Mouse (Mus musculus): ENCODE results near the gene Pomt1. TPM values are rescaled to one million over a fixed set of nuclear protein-coding genes. Genes with fewer than 3 reads are reported as not detected.
"Not testable (repeated sequence)": the region's sequence is repeated elsewhere in the genome, so short reads cannot be mapped to it uniquely, and the experiment has no call there.

Pomt1 gene
- polyA plus RNA-seq, 1 experiment from 2014 or later = 25.1 TPM

DNA sequence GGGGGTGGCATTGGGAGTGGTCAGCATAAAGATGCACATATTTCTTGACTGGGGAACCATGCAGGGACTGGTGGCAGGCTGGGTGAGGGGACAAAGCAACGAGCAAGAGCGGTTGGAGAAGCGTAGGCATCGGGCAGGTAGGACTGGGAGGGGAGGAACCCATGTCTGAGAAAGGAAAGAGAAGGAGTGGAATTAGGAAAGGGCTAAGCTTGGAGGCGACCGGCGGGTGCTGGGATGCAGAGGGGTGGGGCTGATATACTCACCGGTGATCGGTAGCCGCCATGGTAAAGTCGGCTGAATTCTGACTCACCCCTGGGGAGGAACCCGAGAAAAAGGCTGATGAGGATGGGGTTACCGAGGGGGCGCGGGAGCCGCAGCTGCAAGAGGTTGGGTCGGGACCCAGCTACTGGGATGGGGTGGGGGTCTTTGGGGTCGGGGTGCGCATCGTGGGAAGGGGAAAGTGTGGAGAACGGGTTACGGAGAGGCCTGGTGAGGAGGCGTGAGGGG is 51.0 kb downstream of the Pomt1 start, which contains the start of gene Golga2:
TSS of gene Golga2 (plus strand) at position 51 of the 507 bp plus-strand sequence.
- Histone ChIP-seq H3K4me2 (replicated peaks) (peak within 1 kb of the TSS; percentile 80), H3K27ac (replicated peaks) (peak within 1 kb of the TSS; percentile 78), H3K4me1 (peaks cover 31% of the 10 kb centered on the region), H3K9me3 (replicated peaks) (no peaks in the 10 kb centered on the region), H3K36me3 (peaks cover 39% of the 10 kb centered on the region), H3K9ac (peak within 1 kb of the TSS; percentile 87), H3K27me3 (no peaks in the 10 kb centered on the region), H3K4me3 (replicated peaks) (peak within 1 kb of the TSS; percentile 82)
- WGBS = under 1% methylated on average over 21 of the region's 23 CpGs
- no peak; the same call in 1 of the 2 replicates for ATAC-seq (ENCODE audit: insufficient number of reproducible peaks, low FRiP score, low TSS enrichment, low read depth)

DNA sequence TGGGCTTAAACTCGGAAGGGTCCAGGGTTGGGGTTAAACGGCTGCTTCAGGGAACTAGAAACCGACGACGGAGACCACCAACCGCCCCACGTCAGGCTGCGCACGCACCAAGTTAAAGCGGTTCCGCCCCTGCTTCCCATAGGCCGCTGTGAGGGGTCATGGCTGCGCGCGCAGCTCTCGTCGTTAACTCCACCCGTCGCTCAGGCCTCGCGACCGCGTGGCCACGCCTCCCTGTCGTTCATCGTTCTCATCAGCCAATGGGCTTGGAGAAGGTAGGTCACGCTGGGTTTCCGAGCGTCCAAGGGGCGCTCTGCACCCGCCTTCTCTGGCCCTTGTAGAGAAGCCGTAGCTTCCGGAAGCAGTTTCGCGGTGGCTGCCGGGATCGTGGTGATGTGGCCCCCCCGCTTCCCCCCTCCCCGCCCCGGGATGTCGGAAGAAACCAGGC is 51.6 kb downstream of the Pomt1 start, which contains the start of gene Swi5:
TSS of gene Swi5 (minus strand) at position 153 of the 445 bp plus-strand sequence.
- peaks cover 31% of the 10 kb centered on the region for H3K4me1 ChIP-seq
- H3K9ac ChIP-seq = peak within 1 kb of the TSS; percentile 87
- H3K27me3 ChIP-seq = no peaks in the 10 kb centered on the region
- H3K36me3 ChIP-seq = peaks cover 39% of the 10 kb centered on the region; the same call in 1 of the 2 replicates
- peak within 1 kb of the TSS; percentile 78 for H3K27ac ChIP-seq (replicated peaks)
- ATAC-seq (ENCODE audit: insufficient number of reproducible peaks, low FRiP score, low TSS enrichment, low read depth) = peak; percentile 99
- peak within 1 kb of the TSS; percentile 80 for H3K4me2 ChIP-seq (replicated peaks)
- no peaks in the 10 kb centered on the region for H3K9me3 ChIP-seq (replicated peaks)
- under 1% methylated on average over 40 of the region's 41 CpGs for WGBS
- peak within 1 kb of the TSS; percentile 82 for H3K4me3 ChIP-seq (replicated peaks)

DNA sequence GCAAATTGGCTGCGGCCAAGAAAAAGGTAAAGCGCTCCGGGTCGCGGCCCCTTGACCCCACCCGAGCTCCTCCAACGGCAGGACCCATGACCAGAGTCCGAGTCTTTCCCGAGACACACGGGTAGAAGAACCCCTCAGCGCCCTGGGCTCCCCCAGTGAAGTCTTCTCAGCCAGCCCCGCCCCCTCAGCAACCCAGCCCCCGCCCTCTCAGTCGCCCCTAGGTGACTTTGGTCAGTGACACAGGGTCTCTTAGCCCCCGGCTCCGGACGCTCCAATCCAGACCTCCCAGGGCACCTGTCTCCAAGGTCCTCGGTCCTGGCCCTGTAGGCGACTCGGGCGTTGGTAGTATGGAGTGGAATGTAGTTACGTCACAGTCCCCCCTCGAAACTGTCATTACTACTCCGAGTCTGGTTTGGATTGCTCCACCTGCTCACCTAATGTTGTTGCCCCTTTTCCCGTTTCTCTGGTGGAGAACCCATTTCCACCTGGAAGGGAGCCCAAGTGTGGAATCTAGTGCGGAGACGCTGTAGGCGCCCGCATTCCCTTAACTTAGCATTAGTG is 52.1 kb downstream of the Pomt1 start:
- H3K4me3 ChIP-seq (replicated peaks) = peak overlapping the region; percentile 82
- no peaks in the 10 kb centered on the region for H3K27me3 ChIP-seq
- peak overlapping the region; percentile 68 for H3K9ac ChIP-seq
- H3K4me1 ChIP-seq = peaks cover 31% of the 10 kb centered on the region
- H3K36me3 ChIP-seq = peaks cover 39% of the 10 kb centered on the region
- peak overlapping the region; percentile 78 for H3K27ac ChIP-seq (replicated peaks)
- peak overlapping the region; percentile 80 for H3K4me2 ChIP-seq (replicated peaks)
- ATAC-seq (ENCODE audit: insufficient number of reproducible peaks, low FRiP score, low TSS enrichment, low read depth) = peak; percentile 18
- no peaks in the 10 kb centered on the region for H3K9me3 ChIP-seq (replicated peaks)
- under 1% methylated on average over 27 of the region's 29 CpGs for WGBS

DNA sequence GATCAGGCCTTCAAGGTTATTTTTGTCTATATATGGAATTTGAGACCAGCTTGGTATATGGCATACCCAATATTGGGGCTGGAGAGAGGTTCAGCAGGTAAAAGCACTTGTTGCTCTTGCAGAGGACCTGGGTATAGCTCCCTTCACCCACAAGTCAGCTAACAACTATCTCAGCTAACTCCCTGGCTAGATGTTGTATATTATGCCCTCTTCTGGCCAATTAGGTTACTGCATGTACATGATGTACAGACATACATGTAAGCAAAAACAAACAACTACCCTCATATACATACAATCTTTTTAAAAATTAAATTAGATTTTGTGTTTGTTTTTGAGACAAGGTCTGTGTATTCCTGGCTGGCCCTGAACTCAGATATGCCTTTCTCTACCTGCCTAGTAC is 53.2 kb downstream of the Pomt1 start:
- Histone ChIP-seq H3K4me2 (replicated peaks) (peak overlapping the region; percentile 80), H3K36me3 (peaks cover 34% of the 10 kb centered on the region), H3K4me3 (replicated peaks) (peak overlapping the region; percentile 82), H3K9me3 (replicated peaks) (no peaks in the 10 kb centered on the region), H3K27me3 (no peaks in the 10 kb centered on the region), H3K4me1 (peaks cover 31% of the 10 kb centered on the region), H3K27ac (replicated peaks) (no peak overlapping the region), H3K9ac (no peak overlapping the region)
- ATAC-seq (ENCODE audit: insufficient number of reproducible peaks, low FRiP score, low TSS enrichment, low read depth) = no peak

DNA sequence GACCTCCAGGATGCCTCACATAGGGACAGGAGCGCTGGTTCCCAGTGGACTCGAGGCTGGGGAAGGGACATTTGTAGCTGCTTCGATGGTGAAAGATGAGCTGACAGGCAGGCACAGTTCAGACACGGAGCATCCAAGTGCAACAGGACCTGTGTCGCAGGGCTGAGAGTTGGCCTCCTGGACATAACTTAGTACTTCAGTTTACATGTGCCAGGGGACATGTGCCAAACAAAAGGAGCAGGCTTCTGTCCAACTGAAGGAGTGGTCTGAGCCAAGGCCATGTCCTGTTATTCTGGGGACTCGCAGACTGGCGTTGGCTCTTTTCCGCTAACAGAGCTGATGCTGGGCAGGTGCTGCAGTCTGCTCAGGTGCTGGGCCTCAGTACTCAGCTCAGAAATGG is 58.0 kb downstream of the Pomt1 start:
- WGBS = 82% methylated on average over 8 of the region's 8 CpGs
- ATAC-seq (ENCODE audit: insufficient number of reproducible peaks, low FRiP score, low TSS enrichment, low read depth) = no peak
- H3K4me2 ChIP-seq (replicated peaks) = no peak overlapping the region
- no peak overlapping the region for H3K4me3 ChIP-seq (replicated peaks)
- H3K4me1 ChIP-seq = peaks cover 16% of the 10 kb centered on the region
- no peak overlapping the region for H3K27ac ChIP-seq (replicated peaks)
- no peaks in the 10 kb centered on the region for H3K9me3 ChIP-seq (replicated peaks)
- H3K27me3 ChIP-seq = no peaks in the 10 kb centered on the region
- peaks cover 58% of the 10 kb centered on the region for H3K36me3 ChIP-seq
- H3K9ac ChIP-seq = no peak overlapping the region

DNA sequence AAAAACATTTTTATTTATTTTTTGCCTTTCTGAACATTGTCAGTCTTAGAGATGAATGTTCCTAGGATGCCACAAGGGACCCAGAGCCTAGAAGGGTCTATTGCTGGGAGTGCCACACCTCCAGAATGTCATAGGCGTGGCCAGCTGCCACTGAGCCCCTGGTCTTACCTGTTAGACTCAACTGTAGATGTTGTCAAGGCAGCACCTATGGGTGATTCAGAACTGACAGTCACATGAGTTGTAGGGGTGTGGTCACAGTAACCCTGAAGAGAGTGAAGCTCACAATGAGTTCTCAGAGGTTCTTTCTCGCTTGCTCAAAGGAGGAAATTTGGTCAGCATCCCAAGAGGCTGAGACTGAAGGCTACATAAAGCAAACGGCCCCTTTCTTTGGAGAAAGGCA is 58.9 kb downstream of the Pomt1 start:
- Histone ChIP-seq H3K36me3 (peaks cover 68% of the 10 kb centered on the region), H3K27me3 (no peaks in the 10 kb centered on the region), H3K4me1 (peaks cover 11% of the 10 kb centered on the region), H3K27ac (replicated peaks) (0 out of 2 replicates have a peak overlapping the region, but pooled peaks have one; percentile 48), H3K4me3 (replicated peaks) (no peak overlapping the region), H3K9me3 (replicated peaks) (no peaks in the 10 kb centered on the region), H3K4me2 (replicated peaks) (no peak overlapping the region), H3K9ac (no peak overlapping the region)
- WGBS = 70% methylated on average over 3 of the region's 3 CpGs
- ATAC-seq (ENCODE audit: insufficient number of reproducible peaks, low FRiP score, low TSS enrichment, low read depth) = no peak

DNA sequence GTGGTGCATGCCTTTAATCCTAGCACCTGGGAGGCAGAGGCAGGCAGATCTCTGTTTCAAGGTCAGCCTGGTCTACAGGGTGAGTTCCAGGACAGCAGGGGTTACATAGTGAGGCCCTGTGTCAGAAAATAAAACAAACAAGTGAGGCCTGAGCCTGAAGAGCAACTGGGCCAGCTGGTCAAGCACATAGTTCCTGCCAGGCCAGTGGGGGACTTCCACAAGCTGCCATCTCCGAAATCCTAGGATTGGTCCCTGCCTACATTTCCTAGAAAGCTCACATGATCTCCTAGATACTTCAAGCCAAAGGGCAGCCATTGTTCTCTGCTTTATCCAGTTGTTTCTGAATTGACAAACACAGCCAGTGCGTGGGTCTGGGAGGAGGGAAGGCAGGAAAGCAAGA is 59.5 kb downstream of the Pomt1 start:
- not testable (repeated sequence) for ATAC-seq (ENCODE audit: insufficient number of reproducible peaks, low FRiP score, low TSS enrichment, low read depth); H3K4me1 ChIP-seq; H3K4me3 ChIP-seq (replicated peaks); H3K27me3 ChIP-seq; H3K9me3 ChIP-seq (replicated peaks); H3K9ac ChIP-seq; H3K4me2 ChIP-seq (replicated peaks)
- Histone ChIP-seq H3K36me3 (peaks cover 72% of the 10 kb centered on the region), H3K27ac (replicated peaks) (peak overlapping the region; percentile 48; the same call in 1 of the 2 replicates)
- 95% methylated on average over 2 of the region's 2 CpGs for WGBS

DNA sequence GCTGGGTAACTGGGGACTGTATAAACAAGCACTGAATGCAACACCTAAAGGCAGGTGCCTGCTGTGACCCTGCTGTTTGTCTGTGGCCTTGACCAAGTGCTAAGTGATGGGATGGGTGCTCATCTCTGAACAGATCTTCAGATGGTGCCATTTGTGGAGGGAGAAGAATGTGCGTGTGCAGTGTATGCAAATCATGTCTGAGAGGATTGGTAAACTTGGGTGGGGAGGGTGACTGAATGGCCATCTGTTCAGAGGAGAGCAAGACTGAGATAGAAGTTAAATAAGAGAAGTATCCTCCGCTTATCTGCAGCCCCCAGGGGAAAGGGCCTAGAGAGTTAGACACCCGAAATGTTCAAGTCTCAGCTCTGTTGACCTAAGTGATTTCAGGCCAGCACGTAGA is 63.1 kb downstream of the Pomt1 start:
- Histone ChIP-seq H3K4me2 (replicated peaks) (no peak overlapping the region), H3K36me3 (peaks cover 88% of the 10 kb centered on the region), H3K27me3 (no peaks in the 10 kb centered on the region), H3K9ac (no peak overlapping the region), H3K4me1 (0 out of 2 replicates have a peak, but pooled peaks cover under 1% of the 10 kb centered on the region), H3K27ac (replicated peaks) (no peak overlapping the region), H3K4me3 (replicated peaks) (no peak overlapping the region), H3K9me3 (replicated peaks) (no peaks in the 10 kb centered on the region)
- 81% methylated on average over 4 of the region's 4 CpGs for WGBS
- ATAC-seq (ENCODE audit: insufficient number of reproducible peaks, low FRiP score, low TSS enrichment, low read depth) = no peak

DNA sequence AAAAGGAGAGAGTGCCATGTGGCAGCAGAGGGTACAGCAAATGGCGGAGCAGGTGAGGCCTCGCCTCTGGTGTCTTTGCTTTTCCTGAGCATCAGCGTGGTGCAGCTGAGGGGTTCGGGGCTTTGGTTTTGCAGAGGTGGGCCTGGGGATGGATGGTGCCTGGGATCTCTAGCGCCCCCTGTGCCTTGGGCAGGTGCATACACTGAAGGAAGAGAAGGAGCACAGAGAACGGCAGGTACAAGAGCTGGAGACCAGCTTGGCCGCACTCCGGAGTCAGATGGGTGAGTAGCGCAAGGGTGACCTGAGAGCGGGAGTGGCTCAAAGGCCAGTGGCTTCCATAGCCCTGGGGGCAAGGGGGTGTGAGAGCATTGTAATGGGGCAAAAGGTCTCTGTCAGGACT is 66.6 kb downstream of the Pomt1 start:
- Histone ChIP-seq H3K27ac (replicated peaks) (no peak overlapping the region), H3K9me3 (replicated peaks) (no peaks in the 10 kb centered on the region), H3K4me1 (peaks cover 4% of the 10 kb centered on the region; the same call in 1 of the 2 replicates), H3K36me3 (peaks cover 99% of the 10 kb centered on the region), H3K9ac (no peak overlapping the region), H3K4me2 (replicated peaks) (no peak overlapping the region), H3K4me3 (replicated peaks) (no peak overlapping the region), H3K27me3 (no peaks in the 10 kb centered on the region)
- no peak for ATAC-seq (ENCODE audit: insufficient number of reproducible peaks, low FRiP score, low TSS enrichment, low read depth)
- 91% methylated on average over 10 of the region's 10 CpGs for WGBS

DNA sequence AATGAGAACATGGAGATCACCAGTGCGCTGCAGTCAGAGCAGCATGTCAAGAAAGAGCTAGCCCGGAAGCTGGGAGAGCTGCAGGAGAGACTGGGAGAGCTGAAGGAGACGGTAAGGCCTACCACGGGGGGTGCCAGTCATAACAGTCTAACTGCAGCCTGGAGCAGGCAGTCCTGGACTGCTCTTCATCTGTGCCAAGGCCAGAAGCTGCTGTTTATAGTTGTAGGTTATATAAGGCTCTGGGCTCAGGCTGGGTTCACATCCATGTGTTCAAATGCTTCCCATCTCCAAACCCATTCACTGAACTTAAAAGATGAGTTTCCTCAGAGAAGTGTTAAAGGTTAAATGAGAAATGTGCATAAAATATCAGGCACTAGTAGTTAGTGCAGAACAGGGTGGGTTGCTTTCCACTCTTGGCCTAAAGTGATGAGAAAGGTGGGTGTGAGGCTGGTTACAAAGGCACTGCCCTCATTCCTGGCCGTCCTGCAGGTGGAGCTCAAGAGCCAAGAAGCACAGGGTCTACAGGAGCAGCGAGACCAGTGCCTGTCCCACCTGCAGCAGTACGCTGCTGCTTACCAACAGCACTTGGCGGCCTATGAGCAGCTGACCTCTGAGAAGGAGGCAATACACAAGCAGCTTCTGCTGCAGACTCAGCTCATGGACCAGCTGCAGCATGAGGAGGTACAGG is 67.9 kb downstream of the Pomt1 start:
- Histone ChIP-seq H3K27me3 (no peaks in the 10 kb centered on the region), H3K27ac (replicated peaks) (no peak overlapping the region), H3K4me2 (replicated peaks) (no peak overlapping the region), H3K36me3 (peaks cover 99% of the 10 kb centered on the region), H3K4me1 (peaks cover 11% of the 10 kb centered on the region; the same call in 1 of the 2 replicates), H3K9me3 (replicated peaks) (no peaks in the 10 kb centered on the region), H3K9ac (no peak overlapping the region), H3K4me3 (replicated peaks) (no peak overlapping the region)
- 0 out of 2 replicates have a peak, but pooled peaks have one; percentile 17 for ATAC-seq (ENCODE audit: insufficient number of reproducible peaks, low FRiP score, low TSS enrichment, low read depth)
- 56% methylated on average over 8 of the region's 8 CpGs for WGBS

All from embryonic facial prominence, embryonic 15.5 days (tissue).